Mouse (Mus musculus) intestine, embryonic 15.5 days (tissue): ENCODE data around the gene Melk. TPM values are rescaled to one million over a fixed set of nuclear protein-coding genes. Genes with fewer than 3 reads are reported as not detected.

Experiments used
- ATAC-seq: fragments of 200-750 bp; cut with Nextera tagmentation; 2 replicates; pipeline ENCODE4 v1.8.0; 2017; ENCODE audit warnings: moderate TSS enrichment, moderate library complexity
- H3K27ac ChIP-seq: fragments of 300-500 bp; sonication (generic); 2 replicates; pipeline ENCODE4 v1.5.1; 2015; ENCODE audit warnings: mild to moderate bottlenecking, inconsistent platforms
- H3K27me3 ChIP-seq: fragments of 300-500 bp; sonication (generic); replicated peaks from 2 replicates; pipeline ENCODE4 v1.6.1; 2015; ENCODE audit warnings: inconsistent platforms
- H3K36me3 ChIP-seq: fragments of 300-500 bp; sonication (generic); 2 replicates; pipeline ENCODE4 v1.6.1; 2015; ENCODE audit warnings: inconsistent platforms
- H3K4me1 ChIP-seq: fragments of 300-500 bp; sonication (generic); replicated peaks from 2 replicates; pipeline ENCODE4 v1.6.1; 2015; ENCODE audit warnings: inconsistent platforms
- H3K4me2 ChIP-seq: fragments of 300-500 bp; sonication (generic); replicated peaks from 2 replicates; pipeline ENCODE4 v1.6.1; 2015; ENCODE audit warnings: mild to moderate bottlenecking, inconsistent platforms
- H3K4me3 ChIP-seq: fragments of 300-500 bp; sonication (generic); replicated peaks from 2 replicates; pipeline ENCODE4 v1.5.1; 2015; ENCODE audit warnings: inconsistent platforms
- H3K9ac ChIP-seq: fragments of 300-500 bp; sonication (generic); 2 replicates; pipeline ENCODE4 v1.6.1; 2015; ENCODE audit warnings: inconsistent platforms
- H3K9me3 ChIP-seq: fragments of 300-500 bp; sonication (generic); 2 replicates; pipeline ENCODE4 v1.6.1; 2016; ENCODE audit warnings: inconsistent platforms
- whole genome bisulfite sequencing: fragments of 180-500 bp; shearing (Covaris S2); methylation state at CpG from one replicate; pipeline ENCODE4 v1.1.7; 2015; 5-methylcytosine and 5-hydroxymethylcytosine counted together
- polyA plus RNA-seq: library from polyadenylated mRNA; unstranded; fragments of >200 nt; fragmentation: Nextera tagmentation; extraction: Ambion mirVana; gene quantifications from 2 replicates; pipeline ENCODE4 v1.2.1, GENCODE M21; 2015

Gene Melk
- polyA plus RNA-seq, 1 experiment from 2014 or later: 42.9 TPM

DNA sequence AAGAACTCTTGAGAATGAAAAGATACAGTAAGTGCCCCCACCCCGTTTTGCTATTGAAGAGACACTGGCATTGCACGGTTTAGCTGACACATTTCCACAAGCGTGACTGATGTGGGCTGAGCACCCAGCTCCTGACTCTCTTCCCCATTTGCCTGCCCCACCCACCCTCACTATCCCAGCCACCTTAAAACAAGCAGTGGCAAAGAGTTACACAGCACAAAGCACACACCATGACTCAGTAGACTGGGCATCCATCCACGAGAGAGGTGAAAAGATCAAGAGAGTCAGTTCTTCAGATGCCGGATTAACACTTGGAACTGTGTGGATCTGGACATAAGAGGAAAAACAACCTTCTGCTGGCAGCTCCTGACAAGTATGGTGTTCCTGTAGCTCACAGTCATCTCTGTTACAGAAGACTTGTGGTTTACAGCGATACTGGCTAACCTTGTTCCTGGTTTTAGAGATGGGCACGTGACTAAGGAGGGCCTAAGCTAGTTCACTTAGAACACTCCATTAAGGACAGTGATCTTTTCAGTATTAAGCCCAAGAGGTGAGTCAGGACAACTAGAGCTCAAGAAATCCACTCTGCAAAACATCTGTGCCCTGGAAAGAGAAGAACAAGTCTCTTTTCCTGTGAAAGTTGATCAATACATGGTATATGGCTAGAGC is 18.9 kb upstream of the Melk start:
- Histone ChIP-seq H3K4me1 (no peaks in the 10 kb centered on the region), H3K4me2 (no peak overlapping the region), H3K27ac (no peak overlapping the region), H3K27me3 (no peaks in the 10 kb centered on the region), H3K9ac (no peak overlapping the region), H3K36me3 (no peaks in the 10 kb centered on the region), H3K4me3 (no peak overlapping the region), H3K9me3 (no peaks in the 10 kb centered on the region)
- 74% methylated on average over 7 of the region's 7 CpGs for WGBS
- no peak for ATAC-seq

DNA sequence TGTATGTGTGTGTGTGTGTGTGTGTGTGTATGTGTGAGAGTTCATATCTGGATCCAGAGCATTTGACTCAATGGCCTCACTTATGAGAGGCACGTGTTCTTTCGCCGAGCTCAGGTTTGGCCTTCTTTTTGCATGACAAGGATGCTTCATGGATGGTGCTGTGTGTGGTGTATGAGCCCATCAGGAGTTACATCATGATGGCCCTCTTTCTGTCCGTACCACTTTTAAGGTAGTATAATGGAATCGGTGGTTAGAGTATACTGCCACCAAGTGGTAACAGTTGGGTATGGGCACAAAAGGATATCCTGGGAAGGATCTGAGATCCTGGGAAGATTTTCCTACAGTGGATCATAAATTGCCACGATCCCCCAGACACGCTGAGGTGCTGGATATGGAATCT is 8.1 kb upstream of the Melk start:
- WGBS: 10% methylated on average over 7 of the region's 7 CpGs
- H3K9ac ChIP-seq: no peak overlapping the region
- no peak for ATAC-seq
- H3K9me3 ChIP-seq: no peaks in the 10 kb centered on the region
- no peak overlapping the region for H3K4me3 ChIP-seq
- H3K27ac ChIP-seq: no peak overlapping the region
- no peaks in the 10 kb centered on the region for H3K36me3 ChIP-seq
- no peaks in the 10 kb centered on the region for H3K4me1 ChIP-seq
- no peak overlapping the region for H3K4me2 ChIP-seq
- no peaks in the 10 kb centered on the region for H3K27me3 ChIP-seq

DNA sequence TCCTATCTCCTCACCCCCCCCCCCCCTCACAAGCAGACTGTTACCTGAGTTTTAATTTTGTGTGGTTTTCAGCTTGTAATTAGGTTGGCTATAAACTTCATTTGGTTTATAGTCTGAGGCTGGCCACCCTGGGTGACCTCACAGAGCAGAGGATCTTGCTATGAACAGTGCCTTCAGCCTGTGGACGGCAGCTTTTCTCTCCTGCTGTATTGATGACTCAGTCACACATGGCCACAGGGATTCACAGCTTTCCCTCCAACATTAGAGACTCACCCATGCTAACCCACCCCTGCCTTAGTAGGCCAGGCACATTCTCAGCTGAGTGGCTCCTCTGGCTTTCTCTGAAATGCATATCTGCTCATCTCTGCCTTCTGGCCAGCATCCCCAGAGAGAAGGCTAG is 4.8 kb upstream of the Melk start:
- Histone ChIP-seq H3K4me2 (no peak overlapping the region), H3K27ac (no peak overlapping the region), H3K36me3 (no peaks in the 10 kb centered on the region), H3K9ac (no peak overlapping the region), H3K4me1 (no peaks in the 10 kb centered on the region), H3K4me3 (no peak overlapping the region), H3K27me3 (no peaks in the 10 kb centered on the region), H3K9me3 (no peaks in the 10 kb centered on the region)
- WGBS: 50% methylated on average over 1 of the region's 1 CpGs
- ATAC-seq: no peak

DNA sequence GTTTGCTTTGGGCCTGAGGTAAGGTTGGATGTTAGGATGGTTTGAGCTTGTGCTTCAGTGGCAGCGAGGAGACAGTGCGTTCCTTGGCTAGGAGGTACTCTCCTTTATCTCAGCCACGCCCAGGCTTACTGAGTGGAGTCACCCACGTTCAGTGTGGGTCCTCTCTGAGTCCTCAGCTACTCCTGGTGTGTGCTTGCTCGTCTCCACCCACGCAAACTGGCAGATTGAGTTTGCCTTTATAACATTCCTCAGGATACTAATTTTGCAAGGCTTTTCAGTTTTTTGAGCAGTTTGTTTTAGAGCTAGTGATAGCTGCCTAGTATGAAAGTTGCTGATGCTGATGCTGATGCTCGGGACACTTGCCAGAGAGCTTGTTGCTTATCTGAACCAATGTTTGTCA is 5.9 kb downstream of the Melk start:
- 72% methylated on average over 7 of the region's 7 CpGs for WGBS

DNA sequence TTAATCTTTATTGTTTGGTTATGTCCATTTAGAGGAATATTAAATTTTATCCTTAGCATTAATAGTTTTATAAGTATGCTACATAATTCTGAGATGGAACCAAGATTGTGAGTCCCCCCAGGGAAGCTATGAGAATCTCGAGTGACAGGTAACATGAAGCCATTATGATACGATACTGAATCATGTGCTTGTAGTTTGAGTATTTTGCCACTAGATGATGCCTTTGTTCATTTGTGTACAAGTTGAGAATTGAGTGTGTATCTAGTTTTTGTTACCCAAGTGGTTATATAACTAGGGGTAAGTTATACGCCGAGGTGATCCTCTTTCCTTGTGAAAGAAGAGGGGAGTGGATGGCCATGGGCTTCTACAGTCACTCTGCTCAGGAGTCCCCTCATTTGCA is 9.8 kb downstream of the Melk start:
- Histone ChIP-seq H3K9ac (no peak overlapping the region), H3K9me3 (no peaks in the 10 kb centered on the region), H3K27me3 (no peaks in the 10 kb centered on the region)

More for the DNA sequence above, 5.9 kb downstream of the Melk start:
- H3K9ac ChIP-seq: no peak overlapping the region
- no peaks in the 10 kb centered on the region for H3K27me3 ChIP-seq
- no peak overlapping the region for H3K4me3 ChIP-seq
- no peak for ATAC-seq
- H3K4me1 ChIP-seq: peaks cover 8% of the 10 kb centered on the region; the same call in 1 of the 2 replicates
- H3K4me2 ChIP-seq: no peak overlapping the region
- peaks cover 2% of the 10 kb centered on the region; the same call in 1 of the 2 replicates for H3K36me3 ChIP-seq
- H3K9me3 ChIP-seq: no peaks in the 10 kb centered on the region
- H3K27ac ChIP-seq: no peak overlapping the region

DNA sequence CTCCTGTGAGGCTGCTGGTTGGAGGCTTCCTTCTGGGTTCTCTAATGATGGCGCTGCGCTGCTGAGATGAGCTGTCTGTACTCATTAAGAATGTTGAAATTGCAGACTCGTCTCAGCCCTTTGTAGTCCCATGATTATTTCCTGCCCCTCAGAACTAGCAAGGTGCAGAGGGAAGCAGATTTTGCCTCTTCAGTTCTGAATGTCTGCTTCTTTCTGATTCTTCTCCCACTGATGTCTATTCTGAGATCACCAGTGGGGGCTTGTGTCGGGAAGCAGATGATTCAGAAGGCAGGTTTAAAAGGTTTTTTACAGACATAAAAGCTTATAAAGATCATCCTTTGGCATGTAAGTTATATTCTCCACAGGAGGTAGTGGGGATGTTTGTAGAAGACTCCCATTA is 10.2 kb downstream of the Melk start:
- ATAC-seq: no peak
- Histone ChIP-seq H3K9me3 (no peaks in the 10 kb centered on the region), H3K4me1 (no peaks in the 10 kb centered on the region), H3K27ac (no peak overlapping the region), H3K36me3 (peaks cover 10% of the 10 kb centered on the region), H3K4me3 (no peak overlapping the region), H3K9ac (no peak overlapping the region), H3K27me3 (no peaks in the 10 kb centered on the region), H3K4me2 (no peak overlapping the region)
- WGBS: 83% methylated on average over 4 of the region's 4 CpGs

More for the DNA sequence above, 9.8 kb downstream of the Melk start:
- peaks cover 10% of the 10 kb centered on the region for H3K36me3 ChIP-seq
- H3K4me3 ChIP-seq: no peak overlapping the region
- H3K27ac ChIP-seq: no peak overlapping the region
- H3K4me1 ChIP-seq: no peaks in the 10 kb centered on the region
- 87% methylated on average over 4 of the region's 4 CpGs for WGBS
- ATAC-seq: no peak
- H3K4me2 ChIP-seq: no peak overlapping the region

DNA sequence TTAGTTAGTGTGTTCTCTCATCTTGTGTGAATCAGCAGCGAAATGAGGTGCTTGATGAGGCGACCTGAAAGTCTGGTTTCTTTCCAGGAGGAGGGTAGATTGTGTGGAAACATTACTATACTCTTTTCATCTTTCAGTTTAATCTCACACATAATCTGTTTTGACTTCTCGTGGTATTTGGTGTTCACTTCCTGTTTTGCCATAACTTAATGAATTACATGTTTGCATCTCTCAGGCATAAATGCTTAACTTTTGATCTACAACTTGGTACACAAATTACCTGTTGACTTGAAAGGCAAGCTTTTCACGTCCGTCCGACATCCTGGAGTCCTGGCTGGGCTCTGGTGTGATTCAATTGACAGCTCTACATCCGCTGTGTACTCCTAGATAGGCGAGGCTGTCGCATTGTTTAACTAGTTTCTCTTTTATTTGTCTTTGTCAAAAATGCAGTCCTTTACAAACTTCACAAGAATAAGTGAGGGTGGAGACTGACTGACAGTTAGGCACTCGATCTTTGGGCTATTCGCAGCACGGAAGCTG is 15.7 kb downstream of the Melk start:
- Histone ChIP-seq H3K9ac (no peak overlapping the region), H3K27me3 (no peaks in the 10 kb centered on the region), H3K9me3 (no peaks in the 10 kb centered on the region), H3K27ac (no peak overlapping the region), H3K4me3 (no peak overlapping the region), H3K4me2 (no peak overlapping the region), H3K4me1 (no peaks in the 10 kb centered on the region), H3K36me3 (peaks cover 8% of the 10 kb centered on the region; the same call in 1 of the 2 replicates)
- 63% methylated on average over 12 of the region's 12 CpGs for WGBS
- no peak for ATAC-seq

DNA sequence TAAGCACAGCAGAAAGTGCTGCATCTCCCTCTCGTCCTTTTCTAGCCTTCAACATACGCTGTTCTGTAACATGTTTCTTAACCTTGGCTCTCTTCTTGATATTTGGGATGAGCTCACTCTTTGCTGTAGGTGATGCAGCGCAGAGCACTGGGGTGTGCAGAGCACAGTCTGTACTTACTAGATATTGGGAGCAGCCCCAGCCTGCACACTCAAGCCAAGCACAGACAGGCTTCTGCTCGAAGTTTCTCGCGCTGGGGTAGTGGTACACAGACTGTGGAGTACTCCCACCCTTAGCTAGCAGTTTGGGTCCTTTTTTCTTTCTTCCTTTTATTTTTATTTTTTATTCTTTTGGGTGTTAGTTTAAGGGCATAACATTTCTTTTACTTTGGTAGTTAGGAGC is 19.8 kb downstream of the Melk start:
- H3K27me3 ChIP-seq: no peaks in the 10 kb centered on the region
- no peaks in the 10 kb centered on the region for H3K4me1 ChIP-seq
- no peak overlapping the region for H3K4me3 ChIP-seq
- H3K36me3 ChIP-seq: no peaks in the 10 kb centered on the region
- no peak for ATAC-seq
- H3K4me2 ChIP-seq: no peak overlapping the region
- WGBS: 74% methylated on average over 6 of the region's 6 CpGs
- no peak overlapping the region for H3K27ac ChIP-seq
- H3K9me3 ChIP-seq: no peaks in the 10 kb centered on the region
- no peak overlapping the region for H3K9ac ChIP-seq

DNA sequence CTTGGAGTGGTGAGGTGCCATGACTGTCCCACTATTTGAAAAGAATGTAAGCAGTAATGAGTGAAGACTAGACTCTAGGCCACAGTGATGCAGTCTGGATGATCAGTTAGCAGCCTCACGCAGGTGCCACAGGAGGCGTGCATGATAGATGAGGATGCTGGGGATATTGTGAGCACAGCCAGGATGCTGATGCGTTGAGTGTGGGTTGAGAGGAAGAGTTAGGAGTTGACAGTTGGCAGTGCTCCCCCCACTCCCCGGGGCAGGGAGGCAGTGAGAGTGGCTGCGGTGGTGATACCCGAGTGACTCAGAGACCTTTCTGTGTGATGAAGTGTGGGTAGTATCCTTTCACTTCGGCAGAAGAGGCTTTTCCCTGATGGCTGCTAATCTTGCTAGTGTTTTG is 21.4 kb downstream of the Melk start:
- no peak overlapping the region for H3K27ac ChIP-seq
- H3K4me2 ChIP-seq: no peak overlapping the region
- H3K27me3 ChIP-seq: no peaks in the 10 kb centered on the region
- no peak overlapping the region for H3K4me3 ChIP-seq
- H3K9me3 ChIP-seq: no peaks in the 10 kb centered on the region
- ATAC-seq: no peak
- H3K9ac ChIP-seq: no peak overlapping the region
- no peaks in the 10 kb centered on the region for H3K4me1 ChIP-seq
- 90% methylated on average over 7 of the region's 7 CpGs for WGBS
- H3K36me3 ChIP-seq: no peaks in the 10 kb centered on the region

DNA sequence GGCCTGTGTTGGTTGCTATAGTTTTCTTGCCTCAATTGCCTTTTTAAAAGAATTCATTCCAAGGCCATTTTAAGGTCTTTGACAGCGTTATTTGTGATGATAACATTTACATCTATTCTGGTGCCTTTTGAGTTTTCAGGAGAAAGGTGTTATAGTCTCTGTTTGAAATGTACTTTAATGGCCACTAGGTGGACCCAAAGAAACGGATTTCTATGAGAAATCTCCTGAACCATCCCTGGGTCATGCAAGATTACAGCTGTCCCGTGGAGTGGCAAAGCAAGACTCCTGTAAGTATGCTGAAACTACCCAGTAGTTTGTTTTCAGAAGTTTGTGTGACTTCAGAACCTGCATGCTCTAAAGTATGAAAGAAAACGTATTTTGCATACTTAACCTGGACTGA is 24.8 kb downstream of the Melk start:
- 45% methylated on average over 4 of the region's 4 CpGs for WGBS
- no peak overlapping the region for H3K9ac ChIP-seq

DNA sequence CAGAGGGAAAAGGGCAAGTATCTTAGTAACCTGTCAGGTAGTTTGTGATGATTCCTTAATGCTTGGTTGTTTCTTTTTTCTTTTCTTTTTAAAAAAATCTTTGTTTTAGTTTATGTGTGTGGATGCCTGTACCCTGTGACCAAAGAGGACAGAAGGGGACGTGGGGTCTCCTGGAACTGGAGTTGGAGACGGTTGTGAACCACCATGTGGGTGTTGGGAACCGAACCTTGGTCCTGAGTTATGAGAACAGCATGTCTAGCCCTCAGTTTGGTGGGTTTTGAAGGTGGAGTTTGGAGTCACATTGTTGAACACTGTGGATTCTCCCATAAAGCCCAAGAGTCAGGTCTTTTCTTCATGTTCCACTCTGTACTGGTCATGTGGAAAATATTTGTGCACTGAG is 26.0 kb downstream of the Melk start:
- no peak for ATAC-seq
- H3K9ac ChIP-seq: no peak overlapping the region
- WGBS: 93% methylated on average over 3 of the region's 3 CpGs

More for the DNA sequence above, 24.8 kb downstream of the Melk start:
- no peak overlapping the region for H3K4me3 ChIP-seq
- no peak overlapping the region for H3K27ac ChIP-seq
- H3K9me3 ChIP-seq: no peaks in the 10 kb centered on the region
- no peaks in the 10 kb centered on the region for H3K27me3 ChIP-seq
- ATAC-seq: no peak
- H3K4me2 ChIP-seq: no peak overlapping the region
- no peaks in the 10 kb centered on the region for H3K4me1 ChIP-seq
- 0 out of 2 replicates have a peak, but pooled peaks cover 3% of the 10 kb centered on the region for H3K36me3 ChIP-seq

DNA sequence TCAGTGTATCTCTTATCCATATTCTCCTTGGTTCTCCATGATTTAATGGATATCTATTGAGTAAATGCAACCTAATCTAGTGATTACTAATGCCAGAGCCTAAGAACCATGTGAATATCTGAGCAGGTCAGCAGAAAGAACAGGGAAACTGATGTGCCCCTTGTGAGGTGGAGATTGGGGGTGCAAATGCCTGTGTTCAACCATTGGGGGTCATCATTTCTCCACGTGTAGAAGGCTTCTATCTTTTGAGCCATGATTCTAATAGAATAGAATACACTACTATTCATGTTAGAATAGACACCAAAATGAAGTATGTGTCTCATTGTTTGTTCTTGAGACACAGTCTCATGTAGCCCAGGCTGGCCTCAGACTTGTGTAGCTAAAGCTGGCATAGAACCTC is 27.3 kb downstream of the Melk start:
- Histone ChIP-seq H3K9ac (no peak overlapping the region), H3K9me3 (no peaks in the 10 kb centered on the region), H3K27me3 (no peaks in the 10 kb centered on the region), H3K27ac (no peak overlapping the region), H3K4me2 (no peak overlapping the region), H3K4me1 (no peaks in the 10 kb centered on the region), H3K36me3 (0 out of 2 replicates have a peak, but pooled peaks cover 3% of the 10 kb centered on the region), H3K4me3 (no peak overlapping the region)
- 84% methylated on average over 1 of the region's 1 CpGs for WGBS
- no peak for ATAC-seq

More for the DNA sequence above, 26.0 kb downstream of the Melk start:
- no peaks in the 10 kb centered on the region for H3K4me1 ChIP-seq
- no peak overlapping the region for H3K4me2 ChIP-seq
- H3K27ac ChIP-seq: no peak overlapping the region
- H3K9me3 ChIP-seq: no peaks in the 10 kb centered on the region
- 0 out of 2 replicates have a peak, but pooled peaks cover 3% of the 10 kb centered on the region for H3K36me3 ChIP-seq
- H3K4me3 ChIP-seq: no peak overlapping the region
- H3K27me3 ChIP-seq: no peaks in the 10 kb centered on the region

DNA sequence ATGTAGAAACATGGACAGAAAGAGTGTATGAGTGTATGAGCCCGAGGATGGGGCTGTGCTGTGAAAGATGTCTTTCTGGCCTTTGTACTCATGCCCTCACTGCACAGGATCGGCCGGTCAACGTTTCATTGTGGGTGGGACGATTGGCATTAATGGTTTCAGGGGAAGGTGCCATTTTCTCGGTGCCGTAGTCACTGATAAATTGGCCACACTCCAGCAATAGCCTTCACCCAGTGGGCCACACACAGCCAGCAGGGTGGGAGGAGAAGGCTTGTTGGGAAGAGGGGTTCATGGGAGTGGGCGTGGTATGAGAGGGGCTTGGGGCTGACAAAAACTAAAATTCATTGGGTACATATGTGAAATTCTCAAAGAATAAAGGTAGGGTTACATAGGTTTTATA is 34.3 kb downstream of the Melk start:
- Histone ChIP-seq H3K9me3 (no peaks in the 10 kb centered on the region), H3K9ac (no peak overlapping the region), H3K4me2 (no peak overlapping the region), H3K36me3 (no peaks in the 10 kb centered on the region), H3K27me3 (no peaks in the 10 kb centered on the region), H3K4me1 (no peaks in the 10 kb centered on the region), H3K27ac (no peak overlapping the region), H3K4me3 (no peak overlapping the region)
- no peak for ATAC-seq
- WGBS: 96% methylated on average over 8 of the region's 8 CpGs
